ENCODE assay signal across 8 mouse cellular contexts in genomic region chr13:60175490-60176135, GRCm38 (mm10). TPM values are rescaled to one million over a fixed set of nuclear protein-coding genes. Genes with fewer than 3 reads are reported as not detected.
DNase-seq lines count a peak whose midpoint lies in the region; ATAC-seq lines count a peak whose summit lies in the region.

No protein-coding gene starts in this region.

- H3K36me3 ChIP-seq in intestine, embryonic 16.5 days (ENCODE audit: control insufficient read depth, insufficient read depth, low read length): no peaks in the 10 kb centered on the region
- no peaks in the 10 kb centered on the region for H3K36me3 ChIP-seq in liver, embryonic 13.5 days

- H3K27ac ChIP-seq in intestine, embryonic 16.5 days (ENCODE audit: low read length): peak overlapping the region; percentile 96
- peak overlapping the region; percentile 64 for H3K27ac ChIP-seq in liver, embryonic 13.5 days

- peak; percentile 32 for DNase-seq in ovary, postnatal 10 days (ENCODE audit: low spot score)
- no peak for DNase-seq in ovary, postnatal 14 days (ENCODE audit: low spot score)
- DNase-seq in adrenal gland, postnatal 36 days: peak; percentile 63 to 75
- peak; percentile 6 to 29 for DNase-seq in frontal cortex, postnatal 36 days (ENCODE audit: low spot score in 2 of 2)
- no peak for DNase-seq in liver, embryonic 13.5 days
- peak; percentile 46 for DNase-seq in right cerebral cortex, postnatal 14 days
- no peak for DNase-seq in thymus, postnatal 10 days (ENCODE audit: low spot score in 2 of 2)

- no peak for ATAC-seq in intestine, embryonic 16.5 days
- no peak for ATAC-seq in liver, embryonic 13.5 days (ENCODE audit: low read depth)

- peak overlapping the region; percentile 83 for H3K9ac ChIP-seq in intestine, embryonic 16.5 days (ENCODE audit: low read depth, low read length)
- H3K9ac ChIP-seq in liver, embryonic 13.5 days: peak overlapping the region; percentile 59

- no peaks in the 10 kb centered on the region for H3K4me1 ChIP-seq in intestine, embryonic 16.5 days (ENCODE audit: control insufficient read depth, insufficient read depth, low read length)
- H3K4me1 ChIP-seq in liver, embryonic 13.5 days (replicated peaks): peaks cover 16% of the 10 kb centered on the region

- under 1% methylated on average over 59 of the region's 59 CpGs for WGBS in intestine, embryonic 16.5 days
- under 1% methylated on average over 59 of the region's 59 CpGs for WGBS in liver, embryonic 13.5 days (ENCODE audit: insufficient replicate concordance)

- H3K9me3 ChIP-seq in intestine, embryonic 16.5 days (ENCODE audit: control insufficient read depth, low read length): no peaks in the 10 kb centered on the region
- H3K9me3 ChIP-seq in liver, embryonic 13.5 days (replicated peaks): no peaks in the 10 kb centered on the region

- peaks cover 13% of the 10 kb centered on the region for H3K27me3 ChIP-seq in intestine, embryonic 16.5 days (replicated peaks; ENCODE audit: control insufficient read depth, insufficient read depth, low read length)
- H3K27me3 ChIP-seq in liver, embryonic 13.5 days: peaks cover 85% of the 10 kb centered on the region

- peak overlapping the region; percentile 70 for H3K4me3 ChIP-seq in intestine, embryonic 16.5 days (ENCODE audit: low read length)
- peak overlapping the region; percentile 58 for H3K4me3 ChIP-seq in liver, embryonic 13.5 days (replicated peaks)

- peak overlapping the region; percentile 94 for H3K4me2 ChIP-seq in intestine, embryonic 16.5 days (ENCODE audit: low read depth, low read length)
- peak overlapping the region; percentile 70 for H3K4me2 ChIP-seq in liver, embryonic 13.5 days

RNA-seq across cellular contexts. Expression of gene Gas1, which starts 1.6 kb away (rescaled TPM):
- 10 to 100 TPM; 35.6 to 72.4 TPM for total RNA-seq in adrenal gland, postnatal 36 days (2021)
- 22.0 and 31.9 TPM in 2 replicates for polyA plus RNA-seq in intestine, embryonic 16.5 days (2015; fragmentation: Nextera tagmentation; extraction: Ambion mirVana)
- polyA plus RNA-seq in liver, embryonic 13.5 days (2015; fragmentation: Nextera tagmentation; extraction: Ambion mirVana): 2.8 and 4.1 TPM in 2 replicates

Comparison
In these comparisons a context has a peak if more than half of its experiments do, and no peak if none do; other contexts are left out.
1. DNase-seq: peak in ovary, postnatal 10 days (single experiment), adrenal gland, postnatal 36 days (2 of 2), frontal cortex, postnatal 36 days (2 of 2) and right cerebral cortex, postnatal 14 days (single experiment); none in ovary, postnatal 14 days (single experiment), liver, embryonic 13.5 days (single experiment) and thymus, postnatal 10 days (0 of 2).